Mouse (Mus musculus) ES-Bruce4 (cell line): ENCODE data around the gene Wdr70.

Experiments
- CTCF ChIP-seq: IDR thresholded peaks from one replicate; pipeline ENCODE4 v1.8.1; 2011; ENCODE audit warnings: low read depth, low read length
- EP300 ChIP-seq: IDR thresholded peaks from 2 replicates; pipeline ENCODE4 v1.6.1; 2011; ENCODE audit warnings: low read depth, low read length; ENCODE audit not compliant: insufficient read depth

DNA sequence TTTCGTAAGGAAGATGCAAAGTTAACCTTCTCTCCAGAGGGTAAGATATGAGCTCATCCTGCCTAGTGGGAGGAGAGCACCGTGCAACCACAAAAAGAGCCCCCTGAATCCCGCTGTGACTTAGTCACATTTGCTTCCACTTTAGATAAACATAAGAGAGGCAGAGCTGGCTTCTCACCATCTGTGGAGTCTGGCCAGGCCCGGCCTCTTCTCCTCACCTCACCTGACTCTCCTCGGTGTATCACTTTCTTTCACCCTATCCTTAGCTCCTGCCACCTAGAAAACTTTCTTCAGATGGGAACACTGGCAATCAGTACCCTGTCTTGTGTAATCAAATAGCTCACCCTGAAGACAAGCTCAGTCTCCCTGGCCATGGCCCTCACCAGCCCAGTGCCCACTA lies 240.2 kb downstream of the Wdr70 start:
- TF ChIP-seq CTCF = no peak
- TF ChIP-seq EP300 = no peak
